Mouse (Mus musculus): ENCODE results near the gene Dmrt3. TPM values are rescaled to one million over a fixed set of nuclear protein-coding genes. Genes with fewer than 3 reads are reported as not detected.

The Dmrt3 gene
- total and polyA plus RNA-seq, 2 experiments from 2014 or later = 0.21 to 0.31 TPM

- peak overlapping the region; percentile 22 for H3K4me3 ChIP-seq (ENCODE audit: low read length)
- H3K4me2 ChIP-seq (ENCODE audit: low read depth, low read length) = peak overlapping the region; percentile 50
- no peak overlapping the region for H3K9ac ChIP-seq (replicated peaks; ENCODE audit: low read length)
- WGBS = 30% methylated on average over 54 of the region's 54 CpGs
- H3K9me3 ChIP-seq (ENCODE audit: low read length) = no peaks in the 10 kb centered on the region
- no peaks in the 10 kb centered on the region for H3K36me3 ChIP-seq (ENCODE audit: insufficient read depth, low read length)
- no peaks in the 10 kb centered on the region for H3K4me1 ChIP-seq (ENCODE audit: insufficient read depth, low read length)
- H3K27ac ChIP-seq = no peak overlapping the region
- ATAC-seq (peak; percentile 82), DNase-seq (ENCODE audit: low spot score) (peak; percentile 77)
- peak; percentile 82 for TF ChIP-seq CTCF (IDR thresholded peaks at IDR 0.05; ENCODE audit: low read depth)
- H3K27me3 ChIP-seq (ENCODE audit: insufficient read depth, low read length) = peaks cover 77% of the 10 kb centered on the region
These were observed 12.5 kb downstream of the Dmrt3 start for GRCm38 (mm10) chr19:25622291-25623251.

- H3K27me3 ChIP-seq (ENCODE audit: insufficient read depth, low read length) = peaks cover 37% of the 10 kb centered on the region
- ATAC-seq (0 out of 2 replicates have a peak, but pooled peaks have one; percentile 49), DNase-seq (ENCODE audit: low spot score) (peak; percentile 85)
- WGBS = 12% methylated on average over 9 of the region's 9 CpGs
- no peaks in the 10 kb centered on the region for H3K36me3 ChIP-seq (ENCODE audit: insufficient read depth, low read length)
- peak; percentile 94 for TF ChIP-seq CTCF (IDR thresholded peaks at IDR 0.05; ENCODE audit: low read depth)
- no peak overlapping the region for H3K4me3 ChIP-seq (ENCODE audit: low read length)
- H3K9ac ChIP-seq (replicated peaks; ENCODE audit: low read length) = no peak overlapping the region
- H3K27ac ChIP-seq = no peak overlapping the region
- H3K4me1 ChIP-seq (ENCODE audit: insufficient read depth, low read length) = no peaks in the 10 kb centered on the region
- H3K9me3 ChIP-seq (ENCODE audit: low read length) = no peaks in the 10 kb centered on the region
- H3K4me2 ChIP-seq (ENCODE audit: low read depth, low read length) = no peak overlapping the region
These were observed 18.4 kb downstream of the Dmrt3 start for GRCm38 (mm10) chr19:25628490-25628889.

GRCm38 (mm10) chr19:25635119-25635518 is 25.0 kb downstream of the Dmrt3 start:
- 85% methylated on average over 5 of the region's 5 CpGs for WGBS
- no peaks in the 10 kb centered on the region for H3K4me1 ChIP-seq (ENCODE audit: insufficient read depth, low read length)
- H3K36me3 ChIP-seq (ENCODE audit: insufficient read depth, low read length) = no peaks in the 10 kb centered on the region
- ATAC-seq (no peak), DNase-seq (ENCODE audit: low spot score) (no peak)
- no peak overlapping the region for H3K27ac ChIP-seq
- no peaks in the 10 kb centered on the region for H3K27me3 ChIP-seq (ENCODE audit: insufficient read depth, low read length)
- TF ChIP-seq CTCF (IDR thresholded peaks at IDR 0.05; ENCODE audit: low read depth) = no peak
- H3K4me2 ChIP-seq (ENCODE audit: low read depth, low read length) = no peak overlapping the region; the same call in 1 of the 2 replicates
- no peak overlapping the region for H3K9ac ChIP-seq (replicated peaks; ENCODE audit: low read length)
- no peaks in the 10 kb centered on the region for H3K9me3 ChIP-seq (ENCODE audit: low read length)
- no peak overlapping the region for H3K4me3 ChIP-seq (ENCODE audit: low read length)

GRCm38 (mm10) chr19:25635622-25636244 is 25.6 kb downstream of the Dmrt3 start:
- ATAC-seq (peak; percentile 84), DNase-seq (ENCODE audit: low spot score) (peak; percentile 90)
- Histone ChIP-seq H3K9ac (replicated peaks; ENCODE audit: low read length) (no peak overlapping the region), H3K36me3 (ENCODE audit: insufficient read depth, low read length) (no peaks in the 10 kb centered on the region), H3K9me3 (ENCODE audit: low read length) (no peaks in the 10 kb centered on the region), H3K4me2 (ENCODE audit: low read depth, low read length) (peak overlapping the region; percentile 56), H3K4me3 (ENCODE audit: low read length) (peak overlapping the region; percentile 30), H3K27me3 (ENCODE audit: insufficient read depth, low read length) (no peaks in the 10 kb centered on the region), H3K27ac (no peak overlapping the region), H3K4me1 (ENCODE audit: insufficient read depth, low read length) (no peaks in the 10 kb centered on the region)
- peak; percentile 99 for TF ChIP-seq CTCF (IDR thresholded peaks at IDR 0.05; ENCODE audit: low read depth)
- WGBS = 13% methylated on average over 22 of the region's 22 CpGs

GRCm38 (mm10) chr19:25638766-25639361 is 28.8 kb downstream of the Dmrt3 start:
- Histone ChIP-seq H3K27me3 (ENCODE audit: insufficient read depth, low read length) (no peaks in the 10 kb centered on the region), H3K9ac (replicated peaks; ENCODE audit: low read length) (no peak overlapping the region), H3K4me2 (ENCODE audit: low read depth, low read length) (no peak overlapping the region), H3K27ac (no peak overlapping the region), H3K9me3 (ENCODE audit: low read length) (no peaks in the 10 kb centered on the region), H3K4me3 (ENCODE audit: low read length) (no peak overlapping the region), H3K36me3 (ENCODE audit: insufficient read depth, low read length) (no peaks in the 10 kb centered on the region), H3K4me1 (ENCODE audit: insufficient read depth, low read length) (no peaks in the 10 kb centered on the region)
- ATAC-seq = no peak
- no peak for DNase-seq (ENCODE audit: low spot score)
- WGBS = 82% methylated on average over 11 of the region's 11 CpGs
- no peak for TF ChIP-seq CTCF (IDR thresholded peaks at IDR 0.05; ENCODE audit: low read depth)

- no peaks in the 10 kb centered on the region for H3K36me3 ChIP-seq (ENCODE audit: insufficient read depth, low read length)
- no peak overlapping the region for H3K27ac ChIP-seq
- H3K9me3 ChIP-seq (ENCODE audit: low read length) = no peaks in the 10 kb centered on the region
- 90% methylated on average over 6 of the region's 6 CpGs for WGBS
- no peak overlapping the region for H3K4me2 ChIP-seq (ENCODE audit: low read depth, low read length)
- no peaks in the 10 kb centered on the region for H3K4me1 ChIP-seq (ENCODE audit: insufficient read depth, low read length)
- no peak for ATAC-seq
- no peak for DNase-seq (ENCODE audit: low spot score)
- no peak overlapping the region for H3K4me3 ChIP-seq (ENCODE audit: low read length)
- H3K27me3 ChIP-seq (ENCODE audit: insufficient read depth, low read length) = no peaks in the 10 kb centered on the region
- TF ChIP-seq CTCF (IDR thresholded peaks at IDR 0.05; ENCODE audit: low read depth) = no peak
- no peak overlapping the region for H3K9ac ChIP-seq (replicated peaks; ENCODE audit: low read length)
These were observed 31.7 kb downstream of the Dmrt3 start for GRCm38 (mm10) chr19:25641786-25642185.

All from hindbrain, postnatal 0 days (tissue).